In genomic region chr9:66171275-66171921, GRCm38 (mm10) we compare ENCODE assay signal across 31 mouse cellular contexts. TPM values are rescaled to one million over a fixed set of nuclear protein-coding genes. Genes with fewer than 3 reads are reported as not detected.
DNase-seq lines count a peak whose midpoint lies in the region; ATAC-seq and TF ChIP-seq lines count a peak whose summit lies in the region.
"Had no signal": no experiment of that assay in that cellular context is flagged by ENCODE, and none has a peak within 500 bp of the region (broad histone marks: within the 10 kb centered on the region; RNA-seq: fewer than 3 reads in every experiment).

No protein-coding gene starts in this region.

- 0 out of 2 replicates have a peak, but pooled peaks cover 5% of the 10 kb centered on the region for H3K36me3 ChIP-seq in forebrain, embryonic 10.5 days (replicated peaks)
- H3K36me3 ChIP-seq in forebrain, embryonic 12.5 days (replicated peaks) = no peaks in the 10 kb centered on the region
- no peaks in the 10 kb centered on the region for H3K36me3 ChIP-seq in midbrain, embryonic 12.5 days
- H3K36me3 ChIP-seq in midbrain, embryonic 15.5 days (replicated peaks) = no peaks in the 10 kb centered on the region
- no peaks in the 10 kb centered on the region for H3K36me3 ChIP-seq in thymus, adult 2 months (ENCODE audit: control insufficient read depth, insufficient read depth, low read length)
- H3K36me3 ChIP-seq: embryonic facial prominence, embryonic 12.5 days; heart, embryonic 15.5 days; hindbrain, embryonic 12.5 days; limb, embryonic 10.5 days; limb, embryonic 15.5 days had no signal

- no peak for TF ChIP-seq POLR2A in thymus, adult 2 months (IDR thresholded peaks at IDR 0.05; ENCODE audit: control insufficient read depth, extremely low read depth, insufficient read depth, low read length, poor library complexity)

- no peak overlapping the region for H3K4me2 ChIP-seq in forebrain, embryonic 12.5 days
- no peak overlapping the region for H3K4me2 ChIP-seq in midbrain, embryonic 12.5 days (replicated peaks)
- no peak overlapping the region for H3K4me2 ChIP-seq in midbrain, embryonic 15.5 days
- H3K4me2 ChIP-seq: embryonic facial prominence, embryonic 12.5 days; heart, embryonic 15.5 days; hindbrain, embryonic 12.5 days; limb, embryonic 15.5 days; liver, embryonic 15.5 days had no signal

- H3K27ac ChIP-seq in forebrain, embryonic 10.5 days = peak overlapping the region; percentile 71
- no peak overlapping the region for H3K27ac ChIP-seq in forebrain, embryonic 12.5 days
- 0 out of 2 replicates have a peak overlapping the region, but pooled peaks have one; percentile 35 for H3K27ac ChIP-seq in midbrain, embryonic 12.5 days (replicated peaks)
- H3K27ac ChIP-seq in midbrain, embryonic 15.5 days = no peak overlapping the region
- H3K27ac ChIP-seq in thymus, adult 2 months (ENCODE audit: control insufficient read depth, insufficient read depth, low read length) = no peak overlapping the region
- H3K27ac ChIP-seq: embryonic facial prominence, embryonic 12.5 days; gastrocnemius, adult 2 months; heart, embryonic 15.5 days; kidney, postnatal 0 days; limb, embryonic 10.5 days; limb, embryonic 15.5 days had no signal

- no peak for ATAC-seq in forebrain, embryonic 12.5 days (ENCODE audit: low FRiP score)
- no peak for ATAC-seq in midbrain, embryonic 12.5 days (ENCODE audit: low FRiP score, low read depth)
- no peak for ATAC-seq in midbrain, embryonic 15.5 days (replicated peaks)
- ATAC-seq: activated CD4-positive, CD25-positive, alpha-beta regulatory T cell, adult 4 months; forebrain, embryonic 16.5 days; intestine, embryonic 16.5 days had no signal

- no peak overlapping the region for H3K4me3 ChIP-seq in forebrain, embryonic 10.5 days
- no peak overlapping the region for H3K4me3 ChIP-seq in forebrain, embryonic 12.5 days (replicated peaks)
- H3K4me3 ChIP-seq in midbrain, embryonic 12.5 days = no peak overlapping the region
- H3K4me3 ChIP-seq in midbrain, embryonic 15.5 days = no peak overlapping the region
- no peak overlapping the region for H3K4me3 ChIP-seq in thymus, adult 2 months (ENCODE audit: control insufficient read depth, insufficient read depth, low read length)
- H3K4me3 ChIP-seq: embryonic facial prominence, embryonic 12.5 days; gastrocnemius, adult 2 months; heart, embryonic 15.5 days; hindbrain, embryonic 12.5 days; limb, embryonic 10.5 days; limb, embryonic 15.5 days; liver, embryonic 15.5 days had no signal

- H3K4me1 ChIP-seq in forebrain, embryonic 10.5 days = peaks cover 56% of the 10 kb centered on the region
- H3K4me1 ChIP-seq in forebrain, embryonic 12.5 days = peaks cover 32% of the 10 kb centered on the region
- peaks cover 35% of the 10 kb centered on the region for H3K4me1 ChIP-seq in midbrain, embryonic 12.5 days
- H3K4me1 ChIP-seq in midbrain, embryonic 15.5 days = peaks cover 4% of the 10 kb centered on the region
- H3K4me1 ChIP-seq in thymus, adult 2 months (replicated peaks; ENCODE audit: control insufficient read depth, insufficient read depth, low read length) = no peaks in the 10 kb centered on the region; the same call in 1 of the 2 replicates
- H3K4me1 ChIP-seq: limb, embryonic 15.5 days had no signal

- no peak for TF ChIP-seq CTCF in thymus, adult 2 months (IDR thresholded peaks at IDR 0.05; ENCODE audit: borderline replicate concordance, control insufficient read depth, extremely low read depth, insufficient read depth, low read length, poor library complexity)

- DNase-seq in forebrain, embryonic 10.5 days (ENCODE audit: extremely low spot score, low spot score) = no peak
- peak; percentile 62 to 69 for DNase-seq in lung, adult 18-20 months
- DNase-seq in lung, postnatal 10 days = no peak
- DNase-seq in thymus, adult 2 months = no peak
- no peak for DNase-seq in left cerebral cortex, adult 9 months (ENCODE audit: low spot score in 2 of 2)
- DNase-seq: adrenal gland, adult 2 months; adrenal gland, postnatal 36 days; cerebellum, adult 8-10 months; cerebellum, postnatal 25 days; gastrocnemius, adult 2 months; gastrocnemius, postnatal 36 days; heart, adult 18-20 months; kidney, adult 8-10 months; kidney, postnatal 4 days; right cerebral cortex, adult 18-20 months; spleen, adult 18-20 months; thymus, postnatal 25 days had no signal

- no peaks in the 10 kb centered on the region for H3K9me3 ChIP-seq in forebrain, embryonic 10.5 days
- no peaks in the 10 kb centered on the region for H3K9me3 ChIP-seq in forebrain, embryonic 12.5 days
- no peaks in the 10 kb centered on the region for H3K9me3 ChIP-seq in midbrain, embryonic 12.5 days
- no peaks in the 10 kb centered on the region for H3K9me3 ChIP-seq in midbrain, embryonic 15.5 days
- H3K9me3 ChIP-seq: embryonic facial prominence, embryonic 12.5 days; heart, embryonic 15.5 days; hindbrain, embryonic 12.5 days; limb, embryonic 10.5 days; limb, embryonic 15.5 days; liver, embryonic 15.5 days had no signal

- WGBS in forebrain, embryonic 10.5 days = 69% methylated on average over 12 of the region's 12 CpGs
- WGBS in forebrain, embryonic 12.5 days = 55% methylated on average over 12 of the region's 12 CpGs
- 51% methylated on average over 12 of the region's 12 CpGs for WGBS in midbrain, embryonic 12.5 days
- 51% methylated on average over 12 of the region's 12 CpGs for WGBS in midbrain, embryonic 15.5 days
- WGBS in thymus, adult 2 months = 92% methylated on average over 12 of the region's 12 CpGs

- H3K9ac ChIP-seq in forebrain, embryonic 12.5 days = no peak overlapping the region
- H3K9ac ChIP-seq in midbrain, embryonic 12.5 days (replicated peaks) = no peak overlapping the region
- H3K9ac ChIP-seq in midbrain, embryonic 15.5 days = no peak overlapping the region
- H3K9ac ChIP-seq: embryonic facial prominence, embryonic 12.5 days; heart, embryonic 15.5 days; hindbrain, embryonic 12.5 days; limb, embryonic 15.5 days; liver, embryonic 15.5 days had no signal

- H3K27me3 ChIP-seq in forebrain, embryonic 10.5 days (ENCODE audit: poor library complexity, severe bottlenecking) = no peaks in the 10 kb centered on the region
- H3K27me3 ChIP-seq in forebrain, embryonic 12.5 days = no peaks in the 10 kb centered on the region
- H3K27me3 ChIP-seq in midbrain, embryonic 12.5 days = no peaks in the 10 kb centered on the region
- no peaks in the 10 kb centered on the region for H3K27me3 ChIP-seq in midbrain, embryonic 15.5 days (replicated peaks)
- no peaks in the 10 kb centered on the region for H3K27me3 ChIP-seq in thymus, adult 2 months (ENCODE audit: control insufficient read depth, insufficient read depth, low read length)
- H3K27me3 ChIP-seq: CH12.LX; embryonic facial prominence, embryonic 12.5 days; heart, embryonic 15.5 days; hindbrain, embryonic 12.5 days; limb, embryonic 15.5 days; liver, embryonic 15.5 days had no signal

RNA-seq across cellular contexts. Expression of gene Dapk2, which starts 13.4 kb away (rescaled TPM):
- 7.6 and 8.9 TPM in 2 replicates for polyA plus RNA-seq in forebrain, embryonic 10.5 days (2016; fragmentation: Nextera tagmentation; extraction: Ambion mirVana)
- polyA plus RNA-seq in forebrain, embryonic 12.5 days (2016; fragmentation: Nextera tagmentation; extraction: Ambion mirVana) = 6.2 and 6.9 TPM in 2 replicates
- polyA plus RNA-seq in midbrain, embryonic 12.5 days (2016; fragmentation: Nextera tagmentation; extraction: Ambion mirVana) = 3.7 and 4.3 TPM in 2 replicates
- 0.82 and 1.4 TPM in 2 replicates for polyA plus RNA-seq in midbrain, embryonic 15.5 days (2015; fragmentation: Nextera tagmentation; extraction: Ambion mirVana)
- polyA plus RNA-seq in thymus, adult 2 months (2012; rRNA removed) = 3.4 and 5.1 TPM in 2 replicates

RNA-seq across cellular contexts. Expression of gene Ciao2a, which starts 45.0 kb away (rescaled TPM):
- polyA plus RNA-seq in forebrain, embryonic 10.5 days (2016; fragmentation: Nextera tagmentation; extraction: Ambion mirVana) = 166 and 168 TPM in 2 replicates
- polyA plus RNA-seq in forebrain, embryonic 12.5 days (2016; fragmentation: Nextera tagmentation; extraction: Ambion mirVana) = 122 and 139 TPM in 2 replicates
- polyA plus RNA-seq in midbrain, embryonic 12.5 days (2016; fragmentation: Nextera tagmentation; extraction: Ambion mirVana) = 126 and 133 TPM in 2 replicates
- polyA plus RNA-seq in midbrain, embryonic 15.5 days (2015; fragmentation: Nextera tagmentation; extraction: Ambion mirVana) = 59.2 and 59.7 TPM in 2 replicates
- polyA plus RNA-seq in thymus, adult 2 months (2012; rRNA removed) = 16.4 and 16.9 TPM in 2 replicates

RNA-seq across cellular contexts. Expression of gene Snx1, which starts 45.0 kb away (rescaled TPM):
- 136 and 140 TPM in 2 replicates for polyA plus RNA-seq in forebrain, embryonic 10.5 days (2016; fragmentation: Nextera tagmentation; extraction: Ambion mirVana)
- 130 and 135 TPM in 2 replicates for polyA plus RNA-seq in forebrain, embryonic 12.5 days (2016; fragmentation: Nextera tagmentation; extraction: Ambion mirVana)
- polyA plus RNA-seq in midbrain, embryonic 12.5 days (2016; fragmentation: Nextera tagmentation; extraction: Ambion mirVana) = 135 and 136 TPM in 2 replicates
- 75.5 and 76.6 TPM in 2 replicates for polyA plus RNA-seq in midbrain, embryonic 15.5 days (2015; fragmentation: Nextera tagmentation; extraction: Ambion mirVana)
- polyA plus RNA-seq in thymus, adult 2 months (2012; rRNA removed) = 55.3 and 59.1 TPM in 2 replicates

Comparison
In these comparisons a context has a peak if more than half of its experiments do, and no peak if none do; other contexts are left out.
1. DNase-seq: peak in lung, adult 18-20 months (2 of 2); none in forebrain, embryonic 10.5 days (single experiment), lung, postnatal 10 days (single experiment), thymus, adult 2 months (single experiment) and left cerebral cortex, adult 9 months (0 of 2).
2. H3K27ac ChIP-seq: peak in forebrain, embryonic 10.5 days (single experiment) and midbrain, embryonic 12.5 days (single experiment); none in forebrain, embryonic 12.5 days (single experiment), midbrain, embryonic 15.5 days (single experiment) and thymus, adult 2 months (single experiment).